Mouse (Mus musculus): ENCODE results near the gene Gcnt1. TPM values are rescaled to one million over a fixed set of nuclear protein-coding genes. Genes with fewer than 3 reads are reported as not detected.

Gene Gcnt1
- polyA plus RNA-seq, 1 experiment: 0.14 TPM

DNA sequence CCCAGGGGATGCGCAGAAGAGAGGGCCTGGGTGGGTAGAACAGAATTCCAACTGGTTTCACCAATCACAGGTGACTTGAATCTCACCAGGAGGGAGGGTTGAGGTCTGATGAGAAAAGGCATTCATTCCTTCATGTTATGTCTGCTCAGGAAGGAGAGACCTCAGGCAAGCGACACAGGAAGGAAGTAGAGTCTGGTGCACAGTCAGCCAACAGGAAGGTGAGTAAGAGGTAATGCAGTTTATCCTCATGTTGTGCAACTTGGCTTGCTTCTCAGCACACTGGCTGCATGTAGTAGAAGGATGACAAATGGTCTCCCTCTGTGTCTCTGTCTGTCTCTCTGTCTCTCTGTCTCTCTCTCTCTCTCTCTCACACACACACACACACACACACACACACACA is 33.1 kb downstream of the Gcnt1 start:
- no peak for TF ChIP-seq GATA1 (IDR thresholded peaks at IDR 0.05; ENCODE audit: low read length)
- TF ChIP-seq TAL1 (IDR thresholded peaks at IDR 0.05; ENCODE audit: low read length): no peak
- Histone ChIP-seq H3K36me3 (ENCODE audit: control insufficient read depth) (peaks cover 46% of the 10 kb centered on the region), H3K9me3 (ENCODE audit: control insufficient read depth, low read length) (no peaks in the 10 kb centered on the region), H3K4me3 (replicated peaks) (no peak overlapping the region), H3K27me3 (ENCODE audit: control insufficient read depth) (no peaks in the 10 kb centered on the region), H3K4me1 (ENCODE audit: control insufficient read depth) (peaks cover 48% of the 10 kb centered on the region)

DNA sequence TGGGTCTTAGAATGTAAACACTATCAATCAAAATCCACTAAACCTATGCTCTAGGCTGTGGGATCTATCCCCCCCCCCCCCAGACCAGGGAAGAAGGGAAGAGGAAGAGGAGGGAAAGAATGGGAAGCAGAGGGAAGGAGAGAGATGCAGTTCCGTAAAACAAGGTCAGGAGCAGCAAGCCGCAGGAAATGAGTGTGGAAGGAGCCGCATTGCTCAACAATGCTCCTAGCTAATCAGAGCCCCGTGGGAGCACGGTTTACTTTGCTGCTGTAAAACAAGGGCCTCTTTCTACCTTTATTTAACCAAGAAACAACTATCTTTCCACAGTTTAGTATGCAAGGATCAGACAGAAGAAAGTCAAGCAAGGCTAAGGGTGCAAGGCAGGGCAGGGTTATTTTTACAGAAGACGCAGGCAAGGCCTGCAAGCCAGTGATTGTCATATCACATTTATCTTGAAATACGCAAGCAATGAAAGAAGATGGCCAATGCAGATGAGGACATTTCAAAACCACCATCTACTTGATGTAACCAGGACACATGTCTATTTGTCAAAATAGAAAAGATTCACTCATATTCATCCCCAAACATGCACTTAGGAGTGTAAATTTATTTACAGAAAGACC is 35.5 kb downstream of the Gcnt1 start:
- Histone ChIP-seq H3K4me1 (ENCODE audit: control insufficient read depth) (peaks cover 48% of the 10 kb centered on the region), H3K9me3 (ENCODE audit: control insufficient read depth, low read length) (no peaks in the 10 kb centered on the region), H3K27me3 (ENCODE audit: control insufficient read depth) (no peaks in the 10 kb centered on the region), H3K36me3 (ENCODE audit: control insufficient read depth) (peaks cover 51% of the 10 kb centered on the region), H3K4me3 (replicated peaks) (no peak overlapping the region)
- no peak for TF ChIP-seq TAL1 (IDR thresholded peaks at IDR 0.05; ENCODE audit: low read length)
- TF ChIP-seq GATA1 (IDR thresholded peaks at IDR 0.05; ENCODE audit: low read length): no peak

DNA sequence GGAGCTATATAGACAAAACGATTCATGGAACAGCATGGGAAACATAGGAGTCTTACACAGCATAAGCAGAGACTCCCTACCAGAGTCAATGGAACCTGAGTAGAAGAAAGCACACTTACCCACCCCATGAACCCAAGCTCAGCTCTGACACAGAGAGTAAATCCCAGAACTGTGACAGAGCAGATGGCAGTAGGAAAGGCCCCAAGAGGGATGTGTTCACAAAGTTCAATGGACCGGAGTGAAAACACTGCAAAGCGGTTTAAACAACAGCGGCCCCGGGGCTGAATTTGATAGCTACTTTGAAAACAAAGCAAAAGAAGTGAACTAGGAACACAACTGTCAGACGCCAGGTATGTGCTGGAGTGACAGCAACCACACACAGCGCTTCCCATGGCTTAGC is 36.0 kb downstream of the Gcnt1 start:
- no peaks in the 10 kb centered on the region for H3K27me3 ChIP-seq (ENCODE audit: control insufficient read depth)
- H3K9me3 ChIP-seq (ENCODE audit: control insufficient read depth, low read length): no peaks in the 10 kb centered on the region
- no peak overlapping the region for H3K4me3 ChIP-seq (replicated peaks)
- peaks cover 55% of the 10 kb centered on the region for H3K36me3 ChIP-seq (ENCODE audit: control insufficient read depth)
- peaks cover 48% of the 10 kb centered on the region for H3K4me1 ChIP-seq (ENCODE audit: control insufficient read depth)
- TF ChIP-seq GATA1 (IDR thresholded peaks at IDR 0.05; ENCODE audit: low read length) (no peak), TAL1 (IDR thresholded peaks at IDR 0.05; ENCODE audit: low read length) (no peak)

DNA sequence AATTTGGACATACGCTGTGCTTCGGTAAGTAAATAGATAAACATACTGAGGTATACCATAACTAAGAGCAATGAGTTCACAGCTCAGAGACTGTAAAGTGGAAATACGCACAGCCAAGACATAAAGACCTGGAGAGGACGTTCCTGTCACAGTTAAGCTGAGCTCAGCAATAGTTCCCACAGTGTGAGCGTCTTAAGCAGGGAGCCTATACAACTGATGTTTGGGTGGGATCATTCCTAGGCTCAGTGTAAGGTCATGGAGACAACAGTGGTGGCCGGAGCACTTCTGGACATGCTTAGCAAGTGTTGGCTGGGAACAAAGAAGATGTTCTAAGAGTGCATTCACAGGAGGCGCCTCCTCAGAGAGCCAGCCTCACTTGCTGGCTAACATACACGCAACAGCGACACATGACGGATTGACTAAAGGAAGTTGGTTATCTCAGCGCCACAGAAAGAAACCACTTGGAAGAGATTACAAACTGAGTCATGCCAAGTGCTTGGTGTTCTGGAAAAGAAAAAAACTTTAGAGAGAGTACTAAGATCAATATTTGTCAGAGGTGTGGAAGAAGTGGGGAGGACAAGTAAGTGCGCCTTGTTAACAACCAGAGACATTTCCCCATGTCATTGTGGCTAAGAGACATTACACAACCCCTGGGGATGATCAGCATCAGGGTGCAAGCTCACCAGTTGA is 37.9 kb downstream of the Gcnt1 start:
- TF ChIP-seq GATA1 (IDR thresholded peaks at IDR 0.05; ENCODE audit: low read length) (no peak), TAL1 (IDR thresholded peaks at IDR 0.05; ENCODE audit: low read length) (no peak)
- Histone ChIP-seq H3K36me3 (ENCODE audit: control insufficient read depth) (peaks cover 68% of the 10 kb centered on the region), H3K27me3 (ENCODE audit: control insufficient read depth) (no peaks in the 10 kb centered on the region), H3K4me1 (ENCODE audit: control insufficient read depth) (peaks cover 46% of the 10 kb centered on the region), H3K9me3 (ENCODE audit: control insufficient read depth, low read length) (no peaks in the 10 kb centered on the region), H3K4me3 (replicated peaks) (no peak overlapping the region)

DNA sequence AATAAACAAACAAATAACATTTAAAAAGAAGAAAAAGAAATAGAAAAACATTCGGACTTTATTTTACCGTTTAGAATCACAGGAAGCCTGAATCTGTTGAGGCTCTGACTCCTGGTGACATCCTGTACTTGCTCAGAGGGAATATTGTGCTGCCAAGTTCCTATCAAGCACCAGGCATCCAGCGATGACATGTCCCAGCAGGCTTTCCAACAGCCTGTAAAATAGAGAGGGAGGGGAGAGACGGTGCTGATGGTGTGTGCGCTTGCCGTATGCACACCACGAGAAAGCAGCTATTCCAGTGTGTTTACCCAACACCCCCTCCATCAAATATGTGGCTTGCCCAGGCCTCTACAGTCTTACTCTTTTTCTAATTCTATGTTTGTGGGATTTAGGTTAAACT is 39.6 kb downstream of the Gcnt1 start:
- Histone ChIP-seq H3K27me3 (ENCODE audit: control insufficient read depth) (no peaks in the 10 kb centered on the region), H3K4me3 (replicated peaks) (no peak overlapping the region), H3K36me3 (ENCODE audit: control insufficient read depth) (peaks cover 72% of the 10 kb centered on the region), H3K4me1 (ENCODE audit: control insufficient read depth) (peaks cover 51% of the 10 kb centered on the region), H3K9me3 (ENCODE audit: control insufficient read depth, low read length) (no peaks in the 10 kb centered on the region)
- TF ChIP-seq GATA1 (IDR thresholded peaks at IDR 0.05; ENCODE audit: low read length) (no peak), TAL1 (IDR thresholded peaks at IDR 0.05; ENCODE audit: low read length) (no peak)

DNA sequence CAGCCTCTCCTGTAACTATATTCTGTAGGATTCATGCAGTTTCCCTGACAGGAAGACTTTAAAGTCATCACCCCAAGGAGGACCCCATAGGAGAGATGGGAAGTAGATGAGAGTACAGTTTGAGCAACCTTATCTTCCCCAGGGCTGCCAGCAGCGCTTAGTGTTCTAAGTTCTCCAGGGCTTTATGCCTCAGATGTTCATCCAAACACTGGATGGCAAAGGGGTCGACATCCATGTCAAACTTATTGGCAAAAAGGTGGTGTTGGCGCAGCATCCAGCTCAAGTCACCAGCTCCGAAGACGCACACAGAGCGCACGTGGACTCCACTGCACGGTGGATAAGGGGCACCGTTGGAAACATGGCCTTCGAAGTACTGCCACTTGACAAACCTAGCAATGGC is 43.7 kb downstream of the Gcnt1 start:
- Histone ChIP-seq H3K36me3 (ENCODE audit: control insufficient read depth) (peaks cover 68% of the 10 kb centered on the region), H3K9me3 (ENCODE audit: control insufficient read depth, low read length) (no peaks in the 10 kb centered on the region), H3K27me3 (ENCODE audit: control insufficient read depth) (no peaks in the 10 kb centered on the region), H3K4me1 (ENCODE audit: control insufficient read depth) (peaks cover 45% of the 10 kb centered on the region), H3K4me3 (replicated peaks) (no peak overlapping the region)
- TF ChIP-seq TAL1 (IDR thresholded peaks at IDR 0.05; ENCODE audit: low read length) (no peak), GATA1 (IDR thresholded peaks at IDR 0.05; ENCODE audit: low read length) (no peak)

DNA sequence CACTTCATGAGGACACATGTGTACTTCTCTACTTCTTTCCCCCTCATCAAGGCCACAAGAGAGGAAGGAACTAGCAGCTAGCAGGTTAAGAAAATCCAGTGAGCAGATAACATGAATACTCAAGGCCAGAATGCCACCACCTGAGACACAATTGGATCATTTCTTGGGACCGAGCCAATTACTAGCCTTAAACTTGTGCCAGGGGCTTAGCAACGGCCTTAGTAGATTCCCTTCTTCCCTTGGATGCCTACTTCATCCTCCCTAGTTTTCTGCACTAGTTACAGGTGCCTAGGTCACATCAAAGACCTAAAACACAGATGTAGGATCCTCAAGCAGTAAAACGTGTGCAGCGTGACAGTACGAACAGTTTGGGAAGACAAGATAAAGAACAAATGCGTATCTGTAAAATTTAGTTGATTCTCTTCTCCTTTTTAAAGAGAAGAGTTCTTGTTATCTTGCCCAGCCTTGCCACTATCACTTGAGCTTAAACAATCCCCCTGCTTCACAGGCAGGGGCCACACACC is 44.7 kb downstream of the Gcnt1 start:
- Histone ChIP-seq H3K27me3 (ENCODE audit: control insufficient read depth) (no peaks in the 10 kb centered on the region), H3K9me3 (ENCODE audit: control insufficient read depth, low read length) (no peaks in the 10 kb centered on the region), H3K4me1 (ENCODE audit: control insufficient read depth) (peaks cover 49% of the 10 kb centered on the region), H3K4me3 (replicated peaks) (no peak overlapping the region), H3K36me3 (ENCODE audit: control insufficient read depth) (peaks cover 61% of the 10 kb centered on the region)
- no peak for TF ChIP-seq TAL1 (IDR thresholded peaks at IDR 0.05; ENCODE audit: low read length)
- TF ChIP-seq GATA1 (IDR thresholded peaks at IDR 0.05; ENCODE audit: low read length): no peak

DNA sequence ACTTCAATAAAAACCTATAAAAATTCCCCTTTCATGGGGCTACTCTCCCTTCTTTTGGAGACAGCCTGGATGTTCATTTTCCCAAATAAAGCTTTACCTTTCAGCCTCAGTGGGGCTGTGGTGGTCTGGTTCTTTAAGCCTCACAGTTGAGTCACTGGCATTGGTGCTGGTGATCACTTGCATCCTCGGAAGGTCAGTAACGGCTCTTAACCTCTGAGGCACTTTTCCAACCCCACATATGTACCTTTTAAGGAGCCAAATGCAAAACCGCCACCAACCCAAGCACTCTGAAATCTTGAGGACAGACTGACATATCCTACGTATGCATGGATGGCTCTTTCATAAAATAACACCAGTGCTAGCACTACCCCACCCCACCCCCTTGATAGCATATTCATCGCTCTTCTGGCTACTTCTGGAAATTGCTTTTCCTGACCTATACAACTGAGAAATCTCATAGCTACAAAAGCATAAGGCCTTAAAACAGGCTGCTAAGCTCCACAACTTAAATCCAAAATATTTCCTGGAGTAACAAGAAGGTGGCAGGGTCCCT is 48.9 kb downstream of the Gcnt1 start:
- peaks cover 64% of the 10 kb centered on the region for H3K4me1 ChIP-seq (ENCODE audit: control insufficient read depth)
- peaks cover 30% of the 10 kb centered on the region for H3K36me3 ChIP-seq (ENCODE audit: control insufficient read depth)
- H3K27me3 ChIP-seq (ENCODE audit: control insufficient read depth): no peaks in the 10 kb centered on the region
- TF ChIP-seq TAL1 (IDR thresholded peaks at IDR 0.05; ENCODE audit: low read length): no peak
- TF ChIP-seq GATA1 (IDR thresholded peaks at IDR 0.05; ENCODE audit: low read length): no peak
- H3K4me3 ChIP-seq (replicated peaks): peak overlapping the region; percentile 59
- no peaks in the 10 kb centered on the region for H3K9me3 ChIP-seq (ENCODE audit: control insufficient read depth, low read length)

DNA sequence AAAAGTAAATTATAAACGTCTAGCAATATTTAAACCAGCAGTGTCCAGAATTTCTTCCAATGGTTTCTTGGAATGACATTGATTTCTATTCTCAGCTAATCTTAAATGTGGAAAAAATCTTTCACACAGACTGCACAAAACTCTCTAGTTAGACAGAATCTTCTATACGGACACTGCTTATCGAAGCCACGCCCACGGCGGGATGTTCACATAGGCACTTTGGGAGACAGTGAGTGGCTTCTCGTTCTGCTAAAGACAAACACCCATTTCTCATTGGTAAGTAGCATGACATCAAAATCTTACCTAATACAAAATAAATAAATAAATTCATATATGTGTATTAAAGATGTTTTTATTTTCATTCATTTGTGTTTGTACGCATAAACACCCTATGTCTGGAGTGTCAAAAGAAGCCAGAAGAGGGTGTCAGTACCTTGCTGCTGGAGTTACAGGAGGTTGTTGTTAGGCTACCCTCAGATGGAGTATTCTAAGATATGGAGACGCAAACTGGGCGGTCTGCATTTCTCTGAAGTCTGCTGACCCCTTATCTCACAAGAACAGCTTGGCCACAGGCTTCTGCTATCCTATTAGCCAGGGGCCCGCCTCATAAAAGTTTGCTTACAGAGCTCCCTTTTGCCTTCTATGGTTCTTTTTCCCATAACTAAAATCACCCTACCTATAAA is 49.5 kb downstream of the Gcnt1 start:
- Histone ChIP-seq H3K4me1 (ENCODE audit: control insufficient read depth) (peaks cover 59% of the 10 kb centered on the region), H3K36me3 (ENCODE audit: control insufficient read depth) (peaks cover 24% of the 10 kb centered on the region)
- TF ChIP-seq GATA1 (IDR thresholded peaks at IDR 0.05; ENCODE audit: low read length): peak; percentile 85
- TF ChIP-seq TAL1 (IDR thresholded peaks at IDR 0.05; ENCODE audit: low read length): peak; percentile 94

More for the DNA sequence above, 49.5 kb downstream of the Gcnt1 start:
- H3K9me3 ChIP-seq (ENCODE audit: control insufficient read depth, low read length): no peaks in the 10 kb centered on the region
- H3K4me3 ChIP-seq (replicated peaks): peak overlapping the region; percentile 59
- H3K27me3 ChIP-seq (ENCODE audit: control insufficient read depth): no peaks in the 10 kb centered on the region

All from erythroblast, embryonic 14.5 days (primary cell).